Mouse (Mus musculus) MEL (cell line): ENCODE measurements at regions not wholly inside any gene's neighbourhood (a gene's known extent, or its start where the extent isn't known, plus 50 kb on each side); places are given as distances from the start of the nearest gene placed in this dataset.

Experiments
- DNase-seq: peaks from one replicate; pipeline ENCODE4 v3.0.0; 2011; ENCODE audit warnings: low read depth, low spot score
- H3K27ac ChIP-seq: 2 replicates; pipeline ENCODE4 v1.5.1; 2012; ENCODE audit warnings: low read depth, mild to moderate bottlenecking, control low read depth, low read length, moderate library complexity; ENCODE audit not compliant: control insufficient read depth
- H3K27me3 ChIP-seq, 2 experiments: fragments of 150-350 bp in 1 of 2; sonication (generic) in 1 of 2; 2 replicates each; pipeline ENCODE4 v1.6.1; 2012; ENCODE audit warnings: low read length in 2 of 2, mild to moderate bottlenecking in 2 of 2, improper control_type of control experiment in 1 of 2, moderate library complexity in 1 of 2; ENCODE audit not compliant: insufficient read depth in 2 of 2, control insufficient read depth in 1 of 2
- H3K36me3 ChIP-seq, 2 experiments: 2 replicates each; pipeline ENCODE4 v1.6.1; 2012 to 2014; ENCODE audit warnings: low read length in 2 of 2, improper control_type of control experiment in 1 of 2, inconsistent platforms in 1 of 2, mild to moderate bottlenecking in 1 of 2; ENCODE audit not compliant: insufficient read depth in 2 of 2, control insufficient read depth in 1 of 2
- H3K4me1 ChIP-seq, 2 experiments: fragments of 150-350 bp in 1 of 2; sonication (generic) in 1 of 2; 2 replicates each; pipeline ENCODE4 v1.6.1; 2012; ENCODE audit warnings: low read length in 2 of 2, improper control_type of control experiment in 1 of 2, mild to moderate bottlenecking in 1 of 2; ENCODE audit not compliant: insufficient read depth in 2 of 2, control insufficient read depth in 1 of 2
- H3K4me3 ChIP-seq, 2 experiments: fragments of 150-350 bp in 1 of 2; sonication (generic) in 1 of 2; 2 replicates each; pipeline ENCODE4 v1.5.1; 2012; ENCODE audit warnings: low read depth in 2 of 2, low read length in 2 of 2, mild to moderate bottlenecking in 2 of 2, moderate library complexity in 2 of 2, control low read depth in 1 of 2, improper control_type of control experiment in 1 of 2; ENCODE audit not compliant: control insufficient read depth in 1 of 2, insufficient read depth in 1 of 2
- H3K79me2 ChIP-seq: 2 replicates; pipeline ENCODE4 v1.6.1; 2012; ENCODE audit warnings: mild to moderate bottlenecking, low read length, moderate library complexity; ENCODE audit not compliant: control insufficient read depth, poor library complexity, insufficient read depth
- H3K9ac ChIP-seq: 2 replicates; pipeline ENCODE4 v1.6.1; 2012; ENCODE audit warnings: low read depth, mild to moderate bottlenecking, control low read depth, low read length, moderate library complexity; ENCODE audit not compliant: control insufficient read depth, poor library complexity, severe bottlenecking
- H3K9me3 ChIP-seq: fragments of 150-350 bp; sonication (generic); replicated peaks from 2 replicates; pipeline ENCODE4 v1.6.1; 2012; ENCODE audit warnings: mild to moderate bottlenecking, low read length, improper control_type of control experiment, moderate library complexity; ENCODE audit not compliant: insufficient read depth
- CHD2 ChIP-seq: IDR thresholded peaks from 2 replicates; pipeline ENCODE4 v1.6.1; 2011; ENCODE audit warnings: low read length, improper control_type of control experiment
- ELF1 ChIP-seq: IDR thresholded peaks from 2 replicates; pipeline ENCODE4 v1.6.1; 2014; ENCODE audit warnings: low read depth, mild to moderate bottlenecking, inconsistent platforms, low read length, improper control_type of control experiment, moderate library complexity
- EP300 ChIP-seq, 2 experiments: IDR thresholded peaks; 2 replicates each; pipeline ENCODE4 v1.6.1; 2011; ENCODE audit warnings: improper control_type of control experiment in 2 of 2, low read length in 2 of 2, low read depth in 1 of 2, mild to moderate bottlenecking in 1 of 2
- GABPA ChIP-seq: IDR thresholded peaks from 2 replicates; pipeline ENCODE4 v1.6.1; 2012; ENCODE audit warnings: low read depth, mild to moderate bottlenecking, inconsistent platforms, low read length, improper control_type of control experiment, moderate library complexity
- JUND ChIP-seq: IDR thresholded peaks from 2 replicates; pipeline ENCODE4 v1.6.1; 2011; ENCODE audit warnings: low read depth, mild to moderate bottlenecking, improper control_type of control experiment, low read length
- KAT2A ChIP-seq: conservative IDR thresholded peaks from 2 replicates; pipeline ENCODE4 v1.6.1; 2012; ENCODE audit warnings: low read depth, low read length, improper control_type of control experiment, inconsistent platforms
- MYB ChIP-seq: IDR thresholded peaks from 2 replicates; pipeline ENCODE4 v1.6.1; 2011; ENCODE audit warnings: mild to moderate bottlenecking, low read depth, low read length, improper control_type of control experiment
- RAD21 ChIP-seq: IDR thresholded peaks from 2 replicates; pipeline ENCODE4 v1.6.1; 2011; ENCODE audit warnings: mild to moderate bottlenecking, low read depth, low read length, improper control_type of control experiment
- SIN3A ChIP-seq: IDR thresholded peaks from 2 replicates; pipeline ENCODE4 v1.6.1; 2012; ENCODE audit warnings: low read length, improper control_type of control experiment, inconsistent platforms
- TAL1 ChIP-seq: IDR thresholded peaks from 2 replicates; pipeline ENCODE4 v1.6.1; 2012; ENCODE audit warnings: mild to moderate bottlenecking, inconsistent platforms, low read length, moderate library complexity, mixed read lengths
- TBP ChIP-seq: IDR thresholded peaks from 2 replicates; pipeline ENCODE4 v1.8.0; 2011; ENCODE audit warnings: low read depth, low read length, improper control_type of control experiment
- TCF12 ChIP-seq: IDR thresholded peaks from 2 replicates; pipeline ENCODE4 v1.6.1; 2014; ENCODE audit warnings: low read depth, mild to moderate bottlenecking, inconsistent platforms, low read length, improper control_type of control experiment, moderate library complexity
- USF2 ChIP-seq, 2 experiments: IDR thresholded peaks; 2 replicates each; pipeline ENCODE4 v1.6.1; 2011 to 2012; ENCODE audit warnings: improper control_type of control experiment in 2 of 2, low read length in 2 of 2, borderline replicate concordance in 1 of 2, inconsistent platforms in 1 of 2, low read depth in 1 of 2, mild to moderate bottlenecking in 1 of 2; ENCODE audit not compliant: insufficient read depth in 1 of 2
- ZC3H11A ChIP-seq: IDR thresholded peaks from 2 replicates; pipeline ENCODE4 v1.6.1; 2012; ENCODE audit warnings: low read depth, mild to moderate bottlenecking, inconsistent platforms, low read length, improper control_type of control experiment
- ZKSCAN1 ChIP-seq: IDR thresholded peaks from 2 replicates; pipeline ENCODE4 v1.6.1; 2012; ENCODE audit warnings: low read depth, mild to moderate bottlenecking, inconsistent platforms, low read length, improper control_type of control experiment, moderate library complexity
- ZMIZ1 ChIP-seq: IDR thresholded peaks from 2 replicates; pipeline ENCODE4 v1.6.1; 2012; ENCODE audit warnings: low read depth, mild to moderate bottlenecking, inconsistent platforms, low read length, improper control_type of control experiment, moderate library complexity
- ZNF384 ChIP-seq: IDR thresholded peaks from 2 replicates; pipeline ENCODE4 v1.6.1; 2012; ENCODE audit warnings: low read depth, mild to moderate bottlenecking, inconsistent platforms, low read length, improper control_type of control experiment

DNA sequence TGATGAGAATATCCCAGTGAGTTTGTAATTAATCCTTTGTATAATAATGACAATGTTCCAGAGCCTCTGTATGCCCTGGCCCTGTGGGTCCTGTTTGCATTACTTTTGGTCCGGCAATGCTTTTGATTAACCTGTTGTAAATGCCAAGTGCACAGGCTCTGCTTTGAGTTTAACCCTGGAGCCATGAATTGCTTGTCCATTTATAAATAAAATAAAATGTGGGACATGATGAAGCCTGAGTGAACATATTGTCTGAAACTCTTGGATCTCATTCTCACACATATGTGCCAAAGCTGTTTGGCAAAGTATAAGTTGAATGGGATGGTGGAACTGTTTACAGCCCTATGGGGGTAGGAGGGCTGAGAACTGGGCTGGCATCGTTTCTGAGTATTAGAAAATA lies 280.5 kb downstream of the Aldoart1 start (continued):
- no peak for TF ChIP-seq TBP
- TF ChIP-seq EP300 (IDR thresholded peaks at IDR 0.05; ENCODE audit: low read depth in 1 of 2, low read length in 2 of 2): no peak
- no peak for TF ChIP-seq KAT2A

DNA sequence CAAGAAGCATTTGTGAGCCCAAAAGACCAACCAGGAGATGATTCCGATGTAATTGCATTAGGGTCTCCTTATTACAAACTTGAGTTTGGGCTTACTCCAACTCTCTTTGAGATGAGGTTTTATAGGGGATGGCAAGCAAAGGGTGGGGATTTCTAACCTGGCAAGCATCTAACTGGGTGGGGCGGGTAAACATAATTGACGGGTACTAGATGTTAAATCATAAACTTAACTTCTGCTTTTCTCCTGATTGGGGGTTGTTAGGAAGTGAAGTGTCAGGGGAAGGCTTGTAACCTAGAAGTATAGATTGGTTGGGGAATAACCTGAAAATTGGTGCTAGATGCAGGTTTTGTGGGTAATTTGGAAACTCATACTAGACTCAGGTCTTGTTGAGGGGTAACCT lies 287.2 kb downstream of the Aldoart1 start:
- Histone ChIP-seq H3K9me3 (no peaks in the 10 kb centered on the region), H3K36me3 (no peaks in the 10 kb centered on the region), H3K4me3 (no peak overlapping the region), H3K27ac (no peak overlapping the region), H3K79me2 (no peaks in the 10 kb centered on the region), H3K4me1 (no peaks in the 10 kb centered on the region), H3K27me3 (no peaks in the 10 kb centered on the region), H3K9ac (no peak overlapping the region)
- DNase-seq: no peak
- TF ChIP-seq TBP: no peak
- TF ChIP-seq JUND: no peak
- TF ChIP-seq USF2 (IDR thresholded peaks at IDR 0.05; ENCODE audit: borderline replicate concordance in 1 of 2, insufficient read depth in 1 of 2, low read depth in 1 of 2, low read length in 2 of 2): no peak
- no peak for TF ChIP-seq SIN3A

DNA sequence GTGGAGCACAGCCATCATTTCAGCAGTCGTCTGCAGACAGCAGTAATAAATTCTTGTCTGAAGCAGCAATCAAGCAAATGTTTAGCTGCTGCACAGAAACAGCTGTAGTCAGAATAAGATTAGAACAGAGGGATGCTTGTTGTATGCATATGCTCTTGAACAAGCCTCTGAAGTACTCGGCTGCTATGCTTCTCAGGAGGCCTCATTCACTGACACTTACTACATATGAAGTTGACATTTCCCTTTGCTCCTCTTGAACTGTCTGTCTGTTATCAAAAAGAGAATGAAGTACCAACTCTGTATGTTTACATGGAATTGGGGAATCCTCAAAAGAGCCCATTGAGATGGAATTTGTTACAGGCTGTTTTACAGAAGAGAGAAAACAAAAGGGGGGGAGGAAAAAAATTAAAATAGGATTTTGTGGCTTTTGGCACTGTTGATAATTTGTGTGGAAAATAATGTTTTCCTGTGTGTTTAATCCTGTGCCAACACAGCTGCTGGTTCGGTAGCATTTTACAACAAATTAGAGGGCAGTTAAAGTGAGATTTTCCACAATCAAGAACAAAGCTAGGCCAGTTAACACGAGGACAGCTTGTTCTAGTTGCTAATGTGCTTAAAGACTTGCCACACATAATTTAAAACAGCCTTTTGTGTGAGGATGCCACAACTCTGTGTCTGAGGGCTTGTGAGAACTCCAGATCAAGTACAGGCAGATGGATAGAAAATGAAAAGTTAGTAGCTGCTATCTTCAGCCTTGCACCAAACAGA lies 289.3 kb downstream of the Aldoart1 start:
- Histone ChIP-seq H3K4me1 (no peaks in the 10 kb centered on the region), H3K9ac (no peak overlapping the region), H3K79me2 (no peaks in the 10 kb centered on the region), H3K9me3 (no peaks in the 10 kb centered on the region), H3K27ac (no peak overlapping the region), H3K36me3 (no peaks in the 10 kb centered on the region), H3K4me3 (no peak overlapping the region), H3K27me3 (no peaks in the 10 kb centered on the region)
- DNase-seq: no peak
- TF ChIP-seq MYB (no peak), EP300 (IDR thresholded peaks at IDR 0.05; ENCODE audit: low read depth in 1 of 2, low read length in 2 of 2) (no peak), ZKSCAN1 (no peak), GABPA (no peak), ZMIZ1 (no peak), ZC3H11A (no peak), USF2 (IDR thresholded peaks at IDR 0.05; ENCODE audit: borderline replicate concordance in 1 of 2, insufficient read depth in 1 of 2, low read depth in 1 of 2, low read length in 2 of 2) (no peak), RAD21 (no peak), TCF12 (no peak), ZNF384 (no peak), ELF1 (no peak), CHD2 (no peak), TAL1 (no peak)
